Mouse (Mus musculus): ENCODE results near the gene Lhfpl2.
A peak's percentile ranks its signal among the peaks of the same experiment; 100 is the strongest.

Gene Lhfpl2

DNA sequence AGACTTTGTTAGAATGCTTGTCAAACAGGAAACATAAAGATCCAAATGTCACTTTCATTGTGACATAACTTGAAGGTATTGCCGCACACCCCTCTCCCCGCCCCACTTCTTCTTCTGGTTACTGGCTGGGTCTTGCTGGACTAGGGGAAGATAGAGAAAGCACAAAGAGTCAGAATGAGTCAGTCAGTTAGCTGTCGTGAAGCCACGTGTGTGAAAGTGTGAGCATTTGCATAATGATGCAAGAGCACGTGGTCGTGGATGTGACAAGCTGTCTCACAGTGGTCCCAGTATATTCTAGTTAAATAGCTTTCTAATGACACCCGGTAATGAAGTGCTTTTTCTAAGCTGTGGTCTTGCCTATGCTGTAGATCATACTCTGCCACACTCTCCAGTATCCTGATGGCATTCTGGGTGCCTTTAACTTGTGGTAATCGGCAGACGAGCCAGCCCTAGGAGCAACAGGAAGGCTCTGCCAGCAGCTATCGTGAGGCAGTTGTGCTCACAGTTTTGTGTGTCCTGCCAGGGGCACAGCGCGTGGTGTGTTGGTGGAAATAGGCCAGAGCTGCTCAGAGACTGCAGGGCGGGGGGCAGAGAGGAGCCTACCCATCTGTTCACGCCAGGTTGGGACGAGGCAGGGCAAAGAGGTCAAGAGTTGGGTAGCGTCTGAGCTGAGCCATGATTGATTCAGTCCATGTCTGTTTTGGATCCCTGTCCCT lies 40.9 kb downstream of the Lhfpl2 start:
- no peak for DNase-seq (ENCODE audit: low read depth, low spot score)

DNA sequence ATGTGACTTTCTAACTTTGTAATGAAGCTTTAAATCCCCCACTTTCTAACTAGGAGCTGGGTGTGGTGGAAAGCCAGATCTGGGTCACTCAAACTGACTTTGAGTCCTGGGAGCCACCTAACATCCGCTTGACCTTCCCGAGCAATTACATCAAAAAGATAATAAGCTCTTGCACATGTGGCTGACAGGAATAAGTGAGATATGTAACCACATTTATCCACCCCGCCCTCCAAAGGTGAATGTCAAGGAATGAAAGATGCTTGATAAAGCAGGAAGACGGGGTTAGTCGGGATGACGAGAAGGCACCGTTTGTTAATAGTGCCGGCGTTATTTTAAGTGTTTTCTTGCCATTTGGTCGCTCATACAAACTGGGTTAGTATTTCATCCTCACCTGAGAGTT lies 41.5 kb downstream of the Lhfpl2 start:
- no peak for DNase-seq (ENCODE audit: low read depth, low spot score)

DNA sequence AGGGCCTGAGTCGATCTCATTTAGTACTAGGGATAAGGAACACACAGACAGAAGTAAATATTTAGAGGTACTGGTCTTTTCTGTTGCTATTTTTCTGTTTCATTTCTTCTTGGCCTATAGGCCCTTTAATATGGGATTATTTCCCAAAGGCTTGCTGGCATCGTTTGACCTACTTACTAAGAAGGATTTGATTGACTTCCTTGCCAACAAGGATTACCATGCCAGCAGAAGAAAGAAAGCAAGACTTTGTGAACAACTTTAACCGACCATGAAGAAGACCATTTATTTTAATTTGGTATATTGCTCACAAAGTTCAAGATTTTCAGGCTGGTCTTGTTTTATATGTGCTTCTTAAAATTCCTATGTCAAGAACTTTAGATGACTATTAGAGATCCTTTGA lies 42.8 kb downstream of the Lhfpl2 start:
- DNase-seq (ENCODE audit: low read depth, low spot score): no peak

DNA sequence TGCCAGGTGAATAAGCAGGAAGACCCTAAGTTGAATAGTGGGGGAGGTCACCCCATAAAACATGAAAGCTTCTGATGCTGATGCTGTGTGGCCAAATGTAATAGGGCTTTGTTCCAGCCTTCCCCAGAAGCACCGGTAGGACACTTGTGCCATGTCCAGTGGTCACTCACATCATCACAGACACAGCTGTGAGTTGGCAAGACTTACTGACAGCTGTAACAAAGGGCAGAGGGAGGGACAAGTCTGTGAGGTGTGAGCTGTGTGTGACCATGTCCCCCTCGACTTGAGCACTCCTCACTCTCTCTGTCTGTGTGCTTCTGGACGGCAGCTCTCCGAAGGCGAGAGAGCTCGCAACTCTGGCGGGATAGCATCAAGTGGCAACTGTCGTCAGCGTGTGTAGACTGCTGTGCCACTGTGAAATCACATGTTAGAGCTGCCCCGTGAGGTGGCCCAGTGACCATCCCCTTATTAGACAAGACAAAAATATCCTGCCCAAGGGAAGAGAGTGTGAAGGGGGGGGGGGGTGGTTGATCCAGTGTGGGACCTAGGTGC lies 43.5 kb downstream of the Lhfpl2 start:
- no peak for DNase-seq (ENCODE audit: low read depth, low spot score)

DNA sequence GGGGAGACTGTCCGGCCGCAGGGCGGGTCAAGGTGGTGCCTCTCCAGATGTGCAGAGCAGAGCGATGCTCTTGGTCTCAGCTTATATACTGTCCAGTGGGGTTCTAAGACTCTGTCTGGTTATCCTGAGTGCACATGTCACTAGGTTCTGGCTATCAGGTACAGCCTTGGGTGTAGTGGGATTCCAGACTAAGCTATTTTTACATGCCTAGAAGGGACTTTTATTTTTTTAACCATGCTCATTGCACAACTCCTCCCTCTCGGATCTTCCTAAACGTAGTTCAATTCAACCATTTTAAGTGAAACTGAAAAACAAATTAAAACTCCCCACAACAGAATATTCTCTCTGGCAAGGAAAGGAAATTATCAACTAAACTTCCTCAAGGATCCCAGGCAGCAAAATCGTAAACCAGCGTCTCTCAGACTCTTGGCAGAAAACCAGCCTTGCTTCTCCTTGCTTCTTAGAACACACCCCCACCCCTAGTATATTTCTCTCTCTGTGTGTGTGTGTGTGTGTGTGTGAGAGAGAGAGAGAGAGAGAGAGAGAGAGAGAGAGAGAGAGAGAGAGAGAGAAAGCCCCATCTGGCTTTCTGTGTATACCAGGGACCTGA lies 47.4 kb downstream of the Lhfpl2 start:
- no peak for DNase-seq (ENCODE audit: low read depth, low spot score)

DNA sequence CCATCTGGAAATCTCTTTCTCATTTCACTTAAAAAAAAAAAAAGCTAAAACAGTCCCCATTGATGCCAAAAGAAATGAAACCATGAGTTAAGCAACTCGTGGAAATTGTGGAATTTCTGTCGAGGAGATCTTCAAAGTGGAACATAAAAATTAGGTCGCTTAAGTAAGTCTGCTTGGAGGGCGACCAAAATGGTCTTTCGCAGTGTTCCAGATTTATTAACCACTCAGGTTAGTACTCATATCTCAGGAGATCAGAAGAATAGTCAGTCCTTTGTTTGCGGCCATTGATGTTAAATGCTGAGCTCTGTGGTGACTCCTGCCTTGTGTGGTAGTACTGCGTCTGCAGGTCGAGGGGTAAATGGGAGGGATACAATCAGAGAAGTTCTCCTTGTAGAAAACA lies 48.8 kb downstream of the Lhfpl2 start:
- no peak for DNase-seq (ENCODE audit: low read depth, low spot score)

DNA sequence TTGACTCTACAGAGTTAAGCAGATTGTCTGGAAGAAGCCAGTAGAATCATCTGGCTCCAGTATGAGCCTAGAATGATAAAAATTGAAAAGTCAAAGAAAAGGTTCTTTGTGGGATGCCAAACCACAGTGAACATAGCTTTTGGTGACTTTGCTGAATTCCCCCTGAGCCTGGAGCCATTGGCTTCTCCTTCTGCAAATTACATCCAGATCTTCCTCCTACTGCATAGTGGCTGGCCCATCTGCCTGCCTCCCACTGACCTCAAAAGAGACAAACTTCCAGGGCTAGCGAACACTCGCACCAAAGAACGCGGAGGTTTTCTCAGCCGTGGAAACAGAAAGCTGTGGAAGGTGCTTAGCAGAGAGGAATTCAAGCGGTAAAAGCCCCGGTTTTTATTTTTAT lies 49.4 kb downstream of the Lhfpl2 start:
- DNase-seq (ENCODE audit: low read depth, low spot score): peak; percentile 43

DNA sequence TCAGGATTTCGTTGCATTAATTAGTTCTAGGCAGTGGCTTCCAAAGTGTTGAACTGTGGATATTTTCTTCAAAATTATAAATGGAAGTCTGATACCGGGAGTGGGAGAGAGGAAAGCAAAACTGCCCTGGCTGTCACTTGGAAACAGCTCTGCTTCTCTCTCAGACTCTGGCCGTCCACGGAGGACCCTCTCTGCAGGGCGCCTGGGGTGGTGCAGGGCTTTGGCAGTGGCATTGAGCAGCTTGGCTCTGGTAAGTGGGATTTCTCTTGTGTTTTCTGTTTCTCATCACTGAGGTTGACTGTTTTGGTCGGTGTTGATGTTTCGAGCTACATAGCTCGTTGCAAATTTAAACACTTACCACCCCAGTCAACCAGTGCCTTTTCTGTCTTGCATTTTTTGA lies 53.0 kb downstream of the Lhfpl2 start:
- no peak for DNase-seq (ENCODE audit: low read depth, low spot score)

DNA sequence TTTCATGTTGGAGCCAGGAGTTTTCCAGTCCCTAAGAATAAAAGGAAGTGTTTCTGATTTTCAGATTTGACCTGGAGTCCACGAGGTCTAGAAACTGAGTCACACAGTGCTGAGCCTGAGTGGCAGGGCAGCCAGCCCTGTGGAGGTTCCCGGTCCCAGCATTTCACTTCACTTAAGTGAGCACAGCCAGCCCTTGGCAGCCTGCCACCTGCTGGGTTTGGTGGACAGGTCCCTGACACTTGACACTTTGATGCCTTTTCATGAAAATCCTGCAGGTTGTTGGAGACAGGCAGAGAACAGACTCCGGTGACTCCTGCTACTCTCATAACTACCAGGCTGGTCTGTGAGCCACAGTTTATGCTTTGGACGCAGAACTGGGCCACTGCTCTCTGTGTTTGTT lies 57.9 kb downstream of the Lhfpl2 start:
- no peak for DNase-seq (ENCODE audit: low read depth, low spot score)

DNA sequence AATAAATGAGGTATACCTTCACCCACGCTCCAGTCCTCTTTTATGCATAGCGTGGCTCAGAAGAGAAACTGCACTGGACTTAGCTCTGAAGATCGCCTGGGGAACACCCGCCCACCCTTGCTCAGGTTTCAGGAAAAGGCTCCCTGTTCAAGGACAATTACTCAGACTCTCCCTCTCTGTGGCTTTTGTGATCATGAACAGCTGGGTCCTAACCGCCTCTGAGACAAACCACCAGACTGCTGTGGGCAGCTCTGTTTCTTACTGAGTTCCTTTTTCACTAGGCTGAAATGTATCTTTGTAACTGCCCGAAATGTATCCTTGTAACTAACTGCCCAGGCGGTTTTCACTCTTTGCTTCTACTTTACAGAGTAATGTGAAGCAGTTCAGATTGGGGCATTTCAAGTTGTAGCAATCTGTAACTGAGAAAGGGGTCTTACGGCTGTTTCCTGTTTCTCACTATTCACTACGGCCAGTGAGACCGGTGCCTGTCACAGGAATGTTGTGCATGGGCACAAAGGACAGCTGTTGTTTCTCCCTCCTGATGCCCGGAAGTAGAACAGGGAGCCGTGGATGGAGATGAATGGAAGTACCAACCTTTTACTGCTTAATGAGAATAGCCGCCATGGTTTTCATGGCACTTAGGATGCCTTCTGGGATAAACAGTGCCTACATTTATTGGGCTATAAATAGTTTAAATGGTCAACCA lies 59.3 kb downstream of the Lhfpl2 start:
- DNase-seq (ENCODE audit: low read depth, low spot score): peak; percentile 77

DNA sequence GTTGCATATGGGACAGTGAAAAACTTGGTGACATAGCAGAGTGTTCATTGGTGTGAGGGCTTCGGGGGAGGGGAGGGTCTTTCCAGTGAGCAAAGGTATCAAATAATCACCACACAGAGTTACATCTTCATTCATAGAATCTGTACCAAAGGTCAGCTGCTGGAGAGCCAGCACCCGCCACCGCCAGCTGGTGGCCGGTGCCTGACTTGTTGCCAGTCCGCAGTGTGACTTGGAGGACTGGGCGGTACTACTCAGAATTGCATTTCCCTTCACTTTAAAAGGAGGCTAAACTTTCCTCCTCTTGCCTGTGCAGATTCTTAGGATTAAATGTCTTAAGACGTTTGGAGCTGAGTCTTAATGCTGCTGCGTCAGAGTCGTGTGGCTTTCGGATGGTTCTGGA lies 59.9 kb downstream of the Lhfpl2 start:
- no peak for DNase-seq (ENCODE audit: low read depth, low spot score)

DNA sequence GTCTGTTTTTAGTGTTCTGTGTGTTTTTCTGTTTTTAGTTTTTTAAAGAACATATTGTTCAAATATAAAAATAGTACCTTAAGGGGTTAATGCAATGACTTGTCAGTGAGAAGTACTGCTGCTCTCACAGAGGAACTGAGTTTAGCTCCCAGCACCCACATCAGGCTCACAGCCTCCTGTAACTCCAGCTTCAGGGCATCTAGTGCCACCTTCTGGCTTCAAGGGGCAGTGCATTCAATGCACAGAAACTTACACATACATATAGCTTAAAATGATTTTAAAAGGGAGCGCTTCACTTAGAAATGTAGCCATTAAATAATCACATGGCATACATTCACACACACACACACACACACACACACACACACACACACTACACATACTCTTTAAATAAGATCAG lies 60.5 kb downstream of the Lhfpl2 start:
- DNase-seq (ENCODE audit: low read depth, low spot score): no peak

DNA sequence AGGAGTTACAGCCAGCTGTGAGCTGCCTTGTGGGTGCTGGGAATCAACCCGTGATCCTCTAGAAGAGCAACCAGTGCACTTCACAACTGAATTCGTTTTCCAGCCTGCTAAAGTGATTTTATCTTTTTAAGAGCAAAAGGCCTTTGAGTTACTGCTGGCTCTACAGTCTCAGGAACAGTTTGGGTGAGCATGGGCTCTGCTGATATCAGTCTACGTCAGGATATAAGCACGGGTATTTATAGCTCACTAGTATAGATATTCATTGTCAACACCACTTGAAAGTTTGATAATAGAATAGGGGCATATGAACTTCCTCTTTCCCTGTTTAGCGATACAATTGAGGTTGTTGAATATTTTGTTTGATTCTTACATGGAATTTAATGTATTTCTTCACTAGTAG lies 61.7 kb downstream of the Lhfpl2 start:
- DNase-seq (ENCODE audit: low read depth, low spot score): no peak

DNA sequence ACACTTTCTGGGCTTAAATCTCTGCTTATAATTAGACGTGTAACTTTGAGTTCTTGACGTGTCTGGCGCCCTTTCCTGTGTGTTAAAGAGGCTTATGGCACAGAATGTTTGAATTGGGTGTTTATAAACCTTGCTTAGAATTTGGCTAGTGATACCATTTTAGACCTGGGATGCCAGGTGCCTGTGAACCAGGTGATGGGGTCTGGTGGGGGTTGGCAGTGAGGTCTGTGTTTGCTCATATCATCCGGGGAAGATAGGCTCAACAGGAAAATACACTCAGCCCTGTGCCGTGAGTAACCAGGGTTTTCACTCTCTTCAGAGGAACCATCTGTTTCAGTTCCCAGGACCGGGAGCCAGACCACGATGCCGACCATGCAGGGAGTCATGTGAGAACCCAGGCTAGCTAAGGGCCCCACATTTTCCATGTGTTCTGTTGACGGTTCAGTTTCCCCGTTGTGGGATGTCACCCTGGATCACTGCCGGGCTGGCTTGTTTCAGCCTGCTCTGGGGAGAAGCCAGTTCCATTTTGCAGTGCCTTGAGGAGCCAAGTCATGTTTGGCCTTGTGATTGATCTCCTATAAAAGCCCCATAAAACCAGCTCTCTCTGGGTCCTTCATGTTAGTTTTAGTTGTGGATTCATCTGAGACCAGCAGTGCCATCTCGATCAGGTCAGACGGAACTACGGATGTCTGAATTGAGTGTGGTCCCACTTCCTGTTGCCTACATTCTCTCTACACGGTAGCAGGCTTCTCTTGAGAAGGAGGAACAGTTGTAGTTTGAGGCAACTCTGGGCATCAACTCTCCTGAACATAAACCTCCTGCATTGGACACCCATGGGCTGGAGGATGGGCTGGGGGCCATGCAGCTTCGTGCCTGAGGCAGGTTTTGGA lies 65.4 kb downstream of the Lhfpl2 start:
- no peak for DNase-seq (ENCODE audit: low read depth, low spot score)

DNA sequence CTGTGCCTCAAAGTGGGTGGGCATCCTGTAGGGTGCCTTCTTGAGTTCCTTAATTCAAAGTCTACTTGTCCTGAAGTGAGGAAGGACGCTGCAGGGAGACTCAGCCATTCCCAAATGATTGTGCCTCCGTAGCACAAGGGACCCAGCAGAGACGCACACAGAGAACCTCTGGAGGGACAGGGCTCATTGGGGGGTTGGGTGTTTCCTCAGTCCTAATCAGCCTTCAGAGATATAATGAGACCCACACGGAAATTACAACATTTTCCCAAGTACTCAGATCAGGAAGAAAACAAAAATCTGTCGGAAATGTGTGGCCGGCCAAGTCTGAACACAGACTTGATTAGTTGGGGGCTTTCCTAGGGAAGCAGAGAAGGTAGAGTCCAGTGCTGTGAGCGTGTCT lies 72.8 kb downstream of the Lhfpl2 start:
- DNase-seq (ENCODE audit: low read depth, low spot score): no peak

DNA sequence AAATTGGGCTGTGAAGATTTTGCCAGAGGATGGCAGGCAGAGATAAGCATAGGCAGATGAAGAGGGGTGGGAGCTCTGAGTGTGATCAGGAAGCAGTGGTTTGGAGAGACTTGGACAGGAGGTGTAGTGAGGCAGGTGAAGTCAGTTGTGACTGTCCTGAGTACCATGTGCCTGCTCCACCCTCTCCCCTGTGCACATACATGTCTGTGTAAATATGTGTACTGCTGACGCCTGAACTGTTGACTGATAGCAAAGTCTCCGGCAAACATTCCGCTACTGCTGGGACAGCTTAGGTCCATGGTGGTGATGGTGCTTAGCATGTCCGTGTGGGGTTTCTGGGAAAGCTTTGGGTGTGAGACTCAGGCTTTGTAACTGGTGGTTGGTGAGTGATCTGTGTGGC lies 73.5 kb downstream of the Lhfpl2 start:
- DNase-seq (ENCODE audit: low read depth, low spot score): no peak

DNA sequence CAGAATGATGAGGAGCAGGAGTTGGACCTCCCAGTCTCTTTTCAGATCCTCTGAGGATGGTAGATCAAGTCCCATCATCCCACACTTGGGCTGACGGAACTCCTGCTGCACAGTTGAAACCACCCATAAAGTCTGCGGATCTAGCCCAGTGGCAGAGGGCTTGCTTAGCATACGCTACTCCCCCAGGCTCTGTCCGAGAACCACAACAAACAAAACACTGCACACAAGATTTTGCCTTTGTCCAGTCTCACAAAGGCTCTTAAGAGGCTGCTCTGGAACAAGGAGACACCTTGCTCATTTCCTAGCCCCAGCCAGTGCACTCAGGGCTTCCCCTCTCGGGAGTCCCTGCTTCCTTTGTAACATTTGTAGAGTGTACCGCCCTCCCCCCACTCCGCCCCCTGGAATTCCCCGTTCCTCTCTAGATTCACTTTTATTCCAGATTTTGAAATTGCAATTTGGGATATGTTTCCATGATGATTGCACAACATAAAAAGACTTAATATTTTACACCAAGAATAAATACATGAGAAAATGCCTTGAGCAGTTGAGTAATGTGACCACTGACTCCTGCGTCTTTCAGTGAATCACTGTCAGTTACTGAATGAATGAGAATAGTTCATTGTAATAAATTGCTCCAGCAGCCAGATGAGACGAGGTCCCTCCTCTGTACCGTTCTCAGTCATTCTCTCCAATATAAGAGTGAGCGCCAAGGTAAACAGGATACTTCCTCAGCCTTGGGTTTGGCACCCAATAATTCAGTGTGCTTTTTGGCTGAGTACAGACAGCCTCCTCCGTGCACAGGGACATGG lies 74.8 kb downstream of the Lhfpl2 start:
- no peak for DNase-seq (ENCODE audit: low read depth, low spot score)

DNA sequence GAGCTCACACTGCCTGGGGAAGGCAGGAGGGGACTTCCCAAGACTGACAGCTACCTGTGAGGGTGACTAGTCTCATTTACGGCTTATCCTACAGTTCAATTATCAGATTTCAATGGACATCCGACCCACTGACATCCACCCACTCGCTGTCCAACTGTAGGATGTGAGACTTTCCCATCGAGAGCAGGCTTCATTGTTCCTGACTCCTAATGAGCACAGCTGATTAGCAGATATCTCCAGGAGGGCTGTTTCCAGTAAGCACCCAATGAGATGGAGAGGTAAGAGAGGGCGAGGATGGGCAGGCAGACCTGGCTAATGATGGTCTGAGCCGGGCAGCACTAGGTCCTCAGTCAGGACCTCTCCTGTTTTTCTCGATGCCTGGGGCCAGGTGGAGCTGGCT lies 77.0 kb downstream of the Lhfpl2 start:
- DNase-seq (ENCODE audit: low read depth, low spot score): no peak

DNA sequence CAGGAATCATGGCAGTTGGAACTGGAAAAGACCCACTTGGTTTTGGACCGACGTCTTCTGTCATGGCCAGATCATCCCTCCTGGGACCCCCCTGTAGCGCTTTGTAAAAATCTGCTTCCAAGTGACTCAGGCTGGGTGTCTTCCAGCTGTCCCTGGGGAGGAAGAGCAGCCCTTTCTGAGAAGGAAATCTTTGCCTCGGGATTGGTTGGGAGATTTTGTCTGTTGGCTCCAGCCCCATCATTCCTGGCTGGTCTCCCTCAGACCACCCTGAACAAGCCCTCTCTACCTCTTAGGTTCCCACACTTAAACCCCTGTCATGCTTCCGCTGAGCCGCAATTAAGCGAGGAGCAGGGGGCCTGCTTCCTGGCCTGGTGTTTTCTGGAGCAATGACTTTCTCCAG lies 77.6 kb downstream of the Lhfpl2 start:
- no peak for DNase-seq (ENCODE audit: low read depth, low spot score)

DNA sequence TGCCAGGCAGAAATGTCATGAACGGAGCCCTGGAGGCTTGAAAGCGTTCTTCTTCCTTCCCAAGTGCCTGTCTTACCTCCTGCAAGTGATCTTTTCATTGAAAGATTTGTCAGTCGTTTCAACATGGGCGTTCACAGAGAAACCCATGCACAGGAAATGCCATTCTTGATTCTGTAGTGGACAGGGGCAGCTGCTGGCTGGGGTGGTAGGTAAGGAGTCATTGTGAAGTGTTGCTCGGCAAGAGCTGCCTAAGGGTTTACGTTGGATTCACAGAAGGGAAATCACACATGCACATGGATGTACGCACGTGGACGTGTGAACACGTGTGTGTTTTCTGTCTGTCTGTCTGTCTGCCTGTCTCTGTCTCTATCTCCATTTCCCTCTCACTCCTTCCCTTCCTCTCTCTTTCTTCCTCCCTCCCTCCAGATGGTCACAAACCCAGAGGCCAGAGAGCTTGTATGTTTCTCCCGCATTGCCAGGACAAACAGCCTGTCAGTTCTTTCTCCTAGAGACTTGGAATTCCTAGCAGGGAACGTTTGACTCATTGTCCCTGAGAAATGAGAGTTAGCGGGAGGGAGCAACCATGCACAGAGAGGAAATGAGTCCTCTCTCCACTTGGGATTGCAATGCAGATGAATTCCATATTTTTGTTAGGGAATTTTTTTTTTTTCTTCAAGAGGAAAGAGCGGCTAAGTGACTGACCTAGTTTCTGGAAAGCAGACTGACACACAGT lies 82.3 kb downstream of the Lhfpl2 start:
- no peak for DNase-seq (ENCODE audit: low read depth, low spot score)

All from telencephalon, adult 2 months (tissue).